Comparison of ENCODE assay signal across 8 mouse cellular contexts in genomic region chr4:149103875-149104561, GRCm38 (mm10). TPM values are rescaled to one million over a fixed set of nuclear protein-coding genes. Genes with fewer than 3 reads are reported as not detected.
DNase-seq lines count a peak whose midpoint lies in the region; ATAC-seq and TF ChIP-seq lines count a peak whose summit lies in the region.

Gene Dffa (plus strand): TSS chr4:149104146.

- peak within 1 kb of the TSS; percentile 88 for H3K9ac ChIP-seq in forebrain, postnatal 0 days
- H3K9ac ChIP-seq in lung, embryonic 15.5 days, result peak within 1 kb of the TSS; percentile 80

- TF ChIP-seq CTCF in G1E (IDR thresholded peaks at IDR 0.05; ENCODE audit: low read depth, low read length), result no peak
- peak; percentile 26 for TF ChIP-seq CTCF in forebrain, postnatal 0 days (IDR thresholded peaks at IDR 0.05; ENCODE audit: low read depth)

- WGBS in forebrain, postnatal 0 days, result under 1% methylated on average over 35 of the region's 35 CpGs
- WGBS in lung, embryonic 15.5 days, result under 1% methylated on average over 35 of the region's 35 CpGs

- no peaks in the 10 kb centered on the region for H3K27me3 ChIP-seq in G1E (ENCODE audit: insufficient read depth, low read length)
- H3K27me3 ChIP-seq in forebrain, postnatal 0 days (ENCODE audit: insufficient read depth, low read length), result no peaks in the 10 kb centered on the region
- H3K27me3 ChIP-seq in lung, embryonic 15.5 days, result no peaks in the 10 kb centered on the region

- no peak within 1 kb of the TSS for H3K27ac ChIP-seq in forebrain, postnatal 0 days (ENCODE audit: low read depth, low read length)
- no peak within 1 kb of the TSS for H3K27ac ChIP-seq in lung, embryonic 15.5 days

- no peaks in the 10 kb centered on the region for H3K9me3 ChIP-seq in G1E (replicated peaks)
- H3K9me3 ChIP-seq in forebrain, postnatal 0 days (ENCODE audit: low read length), result no peaks in the 10 kb centered on the region
- no peaks in the 10 kb centered on the region for H3K9me3 ChIP-seq in lung, embryonic 15.5 days

- peak within 1 kb of the TSS; percentile 91 for H3K4me3 ChIP-seq in G1E (ENCODE audit: low read depth, low read length)
- peak within 1 kb of the TSS; percentile 79 for H3K4me3 ChIP-seq in forebrain, postnatal 0 days (ENCODE audit: low read depth, low read length)
- H3K4me3 ChIP-seq in lung, embryonic 15.5 days, result peak within 1 kb of the TSS; percentile 65

- peaks cover 25% of the 10 kb centered on the region for H3K4me1 ChIP-seq in G1E (ENCODE audit: insufficient read depth, low read depth, low read length)
- H3K4me1 ChIP-seq in forebrain, postnatal 0 days (ENCODE audit: insufficient read depth), result peaks cover 6% of the 10 kb centered on the region; the same call in 1 of the 2 replicates
- peaks cover 6% of the 10 kb centered on the region for H3K4me1 ChIP-seq in lung, embryonic 15.5 days

- H3K36me3 ChIP-seq in G1E (replicated peaks), result peaks cover 29% of the 10 kb centered on the region
- peaks cover 27% of the 10 kb centered on the region for H3K36me3 ChIP-seq in forebrain, postnatal 0 days (ENCODE audit: insufficient read depth)
- H3K36me3 ChIP-seq in lung, embryonic 15.5 days, result 0 out of 2 replicates have a peak, but pooled peaks cover 11% of the 10 kb centered on the region

- DNase-seq in G1E (ENCODE audit: low spot score), result peak; percentile 69
- peak; percentile 92 to 98 for DNase-seq in cerebellum, adult 18-20 months
- DNase-seq in forebrain, postnatal 0 days, result peak; percentile 95
- DNase-seq in heart, postnatal 4 days, result peak; percentile 92
- peak; percentile 91 to 92 for DNase-seq in layer of hippocampus, adult 8-10 months (ENCODE audit: low spot score in 2 of 2)
- peak; percentile 81 for DNase-seq in ovary, adult 18-20 months (ENCODE audit: low spot score)
- DNase-seq in thymus, postnatal 0 days (ENCODE audit: low spot score), result peak; percentile 91

- H3K4me2 ChIP-seq in forebrain, postnatal 0 days (ENCODE audit: low read depth), result peak within 1 kb of the TSS; percentile 69
- peak within 1 kb of the TSS; percentile 86 for H3K4me2 ChIP-seq in lung, embryonic 15.5 days

- peak; percentile 92 for ATAC-seq in G1E (ENCODE audit: extremely low read depth, insufficient number of reproducible peaks, low FRiP score, poor library complexity, severe bottlenecking)
- ATAC-seq in forebrain, postnatal 0 days, result peak; percentile 94
- ATAC-seq in lung, embryonic 15.5 days (ENCODE audit: borderline replicate concordance, extremely low read depth, low FRiP score, low TSS enrichment), result peak; percentile 86

RNA-seq across cellular contexts. Expression of gene Dffa, which starts in this region (rescaled TPM):
- total RNA-seq in G1E (2014; fragmentation: Nextera tagmentation), result 9.2 and 12.7 TPM in 2 replicates
- 22.5 and 23.1 TPM in 2 replicates for total RNA-seq in G1E (2017)
- polyA plus RNA-seq in G1E (2012), result 9.1 and 12.6 TPM in 2 replicates
- total RNA-seq in forebrain, postnatal 0 days (2014; rRNA removed), result 18.0 and 20.2 TPM in 2 replicates
- polyA plus RNA-seq in forebrain, postnatal 0 days (2015; fragmentation: Nextera tagmentation; extraction: Ambion mirVana), result 22.3 and 24.3 TPM in 2 replicates
- 10 to 100 TPM; 30.5 to 33.9 TPM for total RNA-seq in heart, postnatal 4 days (2021)
- 10 to 100 TPM; 52.4 to 57.7 (median 54.2) TPM for total RNA-seq in layer of hippocampus, adult 8-10 months (2022)
- 31.6 and 33.6 TPM in 2 replicates for polyA plus RNA-seq in lung, embryonic 15.5 days (2015; fragmentation: Nextera tagmentation; extraction: Ambion mirVana)
- 34.6 TPM in 2 replicates for polyA plus RNA-seq in thymus, postnatal 0 days (2015; fragmentation: Nextera tagmentation; extraction: Ambion mirVana)
